Mouse (Mus musculus) c-Kit-negative CD71-positive TER-119-positive erythroid progenitor cells, embryonic 14.5 days (primary cell): ENCODE results near the gene Gm26938.
A peak's percentile ranks its signal among the peaks of the same experiment; 100 is the strongest.

Source experiments
- DNase-seq: peaks from one replicate; pipeline ENCODE4 v3.0.0-alpha.2; 2013; ENCODE audit warnings: low read depth, low spot score

Gene Gm26938

GRCm38 (mm10) chr5:139794938-139795337 lies 31.3 kb downstream of the Gm26938 start:
- DNase-seq: no peak

- no peak for DNase-seq
Measured at GRCm38 (mm10) chr5:139794137-139794536, 32.1 kb downstream of the Gm26938 start.

GRCm38 (mm10) chr5:139793338-139794089 lies 32.7 kb downstream of the Gm26938 start:
- no peak for DNase-seq

- DNase-seq: no peak
Measured at GRCm38 (mm10) chr5:139792966-139793337, 33.3 kb downstream of the Gm26938 start.

GRCm38 (mm10) chr5:139792159-139792775 lies 33.9 kb downstream of the Gm26938 start:
- no peak for DNase-seq

- DNase-seq: peak; percentile 97
Measured at GRCm38 (mm10) chr5:139791227-139792158, 34.7 kb downstream of the Gm26938 start, which contains the start of gene Mafk. TSS of gene Mafk (plus strand) at chr5:139791513.

GRCm38 (mm10) chr5:139789466-139789865 lies 36.7 kb downstream of the Gm26938 start:
- DNase-seq: no peak

- no peak for DNase-seq
Measured at GRCm38 (mm10) chr5:139781406-139781805, 44.8 kb downstream of the Gm26938 start.

GRCm38 (mm10) chr5:139776966-139777365 lies 49.2 kb downstream of the Gm26938 start:
- no peak for DNase-seq

- DNase-seq: peak; percentile 91
Measured at GRCm38 (mm10) chr5:139775216-139775926, 50.8 kb downstream of the Gm26938 start, which contains the start of gene Ints1. TSS of gene Ints1 (minus strand) at chr5:139775674.

GRCm38 (mm10) chr5:139768216-139768615 lies 58.0 kb downstream of the Gm26938 start:
- no peak for DNase-seq

- no peak for DNase-seq
Measured at GRCm38 (mm10) chr5:139764296-139764695, 61.9 kb downstream of the Gm26938 start.

GRCm38 (mm10) chr5:139758096-139758495 lies 68.1 kb downstream of the Gm26938 start:
- DNase-seq: no peak
